Mouse (Mus musculus) frontal cortex, postnatal 14 days (tissue): Measurements from ENCODE around the gene Htr2c.
A peak's percentile ranks its signal among the peaks of the same experiment; 100 is the strongest.

Experiments used
- DNase-seq, 2 experiments: peaks; one replicate each; pipeline ENCODE4 v3.0.0; 2022; ENCODE audit warnings: low spot score in 2 of 2

The Htr2c gene

DNA sequence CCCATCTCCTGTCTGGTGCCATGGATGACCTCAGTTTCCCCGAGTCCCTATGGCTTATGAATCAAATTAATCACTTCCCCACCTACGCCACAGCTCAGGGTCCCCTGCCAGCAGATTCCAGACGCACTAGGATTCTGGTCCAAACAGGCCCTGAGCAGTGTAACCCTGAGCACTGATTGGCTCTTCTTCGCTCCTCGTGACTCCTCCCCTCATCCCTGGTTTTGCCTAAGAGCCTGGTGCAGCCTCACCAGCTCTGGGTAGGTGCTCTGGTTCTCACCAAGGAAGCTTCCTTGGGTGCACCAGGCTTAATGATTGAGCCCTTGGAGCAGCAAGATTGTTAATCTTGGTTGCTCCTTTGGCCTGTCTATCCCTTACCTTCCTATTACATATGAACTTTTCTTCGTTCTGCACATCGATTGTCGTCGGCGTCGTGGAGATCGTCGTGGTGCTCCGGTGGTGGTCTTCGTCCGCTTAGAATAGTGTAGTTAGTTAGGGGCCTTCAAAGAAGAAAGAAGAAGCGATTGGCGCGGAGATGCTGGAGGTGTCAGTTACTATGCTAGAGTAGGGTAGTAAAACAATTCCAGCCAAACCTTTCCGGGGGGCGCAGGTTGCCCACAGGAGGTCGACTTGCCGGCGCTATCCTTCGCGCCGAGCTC is at the start of gene Htr2c:
Gene Htr2c (plus strand): TSS at position 256 of the 656 bp plus-strand sequence.
- peak in 1 of 2 experiments; percentile 9 for DNase-seq

DNA sequence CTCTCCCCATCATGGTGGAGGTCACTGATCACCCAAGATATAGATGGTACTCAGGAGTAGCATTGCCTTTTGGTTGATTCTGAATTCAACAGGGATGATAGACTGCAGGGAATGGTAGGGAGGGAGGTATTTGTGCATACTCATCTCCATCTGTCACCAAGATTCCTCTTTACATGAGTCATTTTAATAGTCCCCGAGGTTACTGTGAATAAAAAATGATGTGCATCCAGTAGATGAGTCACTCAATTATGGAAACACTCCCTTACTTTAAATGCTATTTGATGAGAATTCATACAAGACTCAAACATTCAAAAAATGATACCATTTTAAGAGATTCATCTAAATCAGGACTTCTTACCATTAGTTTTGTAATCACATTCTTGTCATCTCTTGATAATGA is 34.1 kb upstream of the Htr2c start:
- DNase-seq: no peak

DNA sequence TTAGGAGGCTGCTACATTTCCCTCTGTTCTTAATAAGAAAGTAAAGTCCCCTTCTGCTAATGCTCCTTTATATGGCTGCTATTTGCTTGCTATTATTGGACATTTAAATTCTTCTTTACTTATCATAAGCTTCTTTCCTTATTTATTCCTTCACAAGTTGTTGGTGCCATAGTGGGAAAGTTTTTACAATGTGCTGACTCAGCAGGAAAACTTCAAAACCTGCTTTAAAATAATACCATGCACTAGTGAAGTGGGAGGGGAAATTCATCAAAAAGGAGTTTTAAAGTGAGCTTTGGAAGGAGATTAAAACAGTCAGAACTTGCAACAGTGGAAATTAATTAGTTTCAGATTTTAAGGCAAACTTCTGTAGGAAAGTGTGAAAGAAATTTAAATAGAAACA is 26.0 kb upstream of the Htr2c start:
- no peak for DNase-seq

DNA sequence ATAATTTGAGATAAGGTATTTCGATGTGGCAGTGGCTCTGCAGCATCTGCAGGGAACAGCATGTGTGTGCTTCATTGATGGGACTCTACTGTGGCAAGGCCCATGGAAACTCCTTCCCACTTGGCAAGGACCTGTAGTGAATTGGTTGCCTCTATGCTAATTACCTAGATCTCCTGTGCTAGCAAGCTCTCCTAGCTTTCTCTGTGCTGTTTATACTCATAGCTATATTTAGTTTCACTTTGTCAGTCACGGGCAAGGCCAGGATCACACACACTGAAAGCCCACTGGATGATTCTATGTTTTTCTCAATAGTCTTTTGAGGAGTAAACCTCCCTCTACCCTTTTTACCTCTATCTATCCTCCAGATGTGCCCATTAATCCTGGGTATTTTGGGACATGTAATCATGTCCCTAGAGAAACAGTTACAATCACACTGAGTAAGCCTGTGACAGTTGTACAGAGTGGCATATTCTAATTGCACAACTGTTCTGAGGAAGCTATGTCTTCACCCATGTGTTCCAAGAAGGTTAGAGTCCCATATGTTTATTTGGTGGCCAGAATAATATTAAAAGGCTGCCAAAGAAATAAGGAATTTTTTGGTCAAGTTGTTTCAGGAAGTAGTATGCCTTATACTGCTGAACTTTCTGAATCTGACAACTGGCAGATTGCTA is 16.0 kb upstream of the Htr2c start:
- DNase-seq: no peak

DNA sequence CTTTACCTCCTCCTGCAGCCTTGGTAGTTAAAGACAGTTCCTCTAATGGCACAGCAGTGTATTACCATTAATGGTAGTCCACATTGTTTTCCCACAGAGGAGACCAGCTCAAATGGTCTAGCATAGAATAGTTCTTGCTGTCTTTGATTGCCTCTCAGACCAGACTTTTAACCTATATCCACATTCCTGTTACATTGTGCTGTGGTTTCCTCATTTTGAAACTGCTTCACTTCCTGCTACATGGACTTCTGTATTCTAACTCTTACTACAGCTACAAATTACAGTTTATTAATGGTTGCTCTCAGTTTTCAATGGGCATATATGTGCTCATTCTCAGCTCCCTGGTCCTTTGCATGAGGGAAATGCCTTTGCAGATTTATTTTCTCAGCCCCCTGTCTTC is 15.3 kb upstream of the Htr2c start:
- DNase-seq: no peak

DNA sequence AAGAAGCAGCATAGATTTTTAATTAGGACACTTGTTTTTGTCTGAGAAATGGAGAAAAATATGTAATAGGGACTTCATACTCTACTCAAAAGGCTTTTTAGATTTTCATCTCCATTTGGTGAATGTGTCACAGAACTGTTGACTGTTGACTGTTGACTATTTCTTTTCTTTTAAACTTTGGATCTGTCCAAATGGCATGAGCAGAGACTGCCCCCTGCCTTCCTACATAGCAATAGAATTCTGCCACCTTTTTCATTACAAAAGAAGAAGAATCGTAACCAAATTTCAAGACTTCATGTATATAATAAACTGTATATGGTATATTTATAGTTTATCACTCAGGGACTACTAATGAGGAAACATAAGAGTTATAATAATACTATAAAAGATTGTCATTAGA is 3.7 kb upstream of the Htr2c start:
- DNase-seq: no peak

DNA sequence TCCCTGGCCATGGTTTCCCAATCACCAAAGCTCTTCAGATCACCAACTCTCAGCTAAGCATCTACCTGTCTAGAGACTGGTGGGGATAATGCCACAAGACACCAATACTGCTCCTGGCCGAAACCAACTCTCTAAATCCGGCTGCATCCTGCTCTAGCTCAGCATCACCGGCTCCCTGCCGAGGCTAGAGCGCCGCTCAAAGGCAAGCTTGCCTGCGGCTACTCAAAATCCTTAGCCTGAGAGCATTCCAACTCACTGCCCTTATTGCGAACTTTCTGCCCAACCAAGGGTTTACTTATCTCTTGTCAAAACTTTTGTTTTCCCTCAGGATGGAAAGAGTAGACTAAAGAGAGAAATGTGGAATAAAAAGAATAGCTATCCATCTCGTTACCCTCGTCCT is 2.4 kb upstream of the Htr2c start:
- DNase-seq: no peak

DNA sequence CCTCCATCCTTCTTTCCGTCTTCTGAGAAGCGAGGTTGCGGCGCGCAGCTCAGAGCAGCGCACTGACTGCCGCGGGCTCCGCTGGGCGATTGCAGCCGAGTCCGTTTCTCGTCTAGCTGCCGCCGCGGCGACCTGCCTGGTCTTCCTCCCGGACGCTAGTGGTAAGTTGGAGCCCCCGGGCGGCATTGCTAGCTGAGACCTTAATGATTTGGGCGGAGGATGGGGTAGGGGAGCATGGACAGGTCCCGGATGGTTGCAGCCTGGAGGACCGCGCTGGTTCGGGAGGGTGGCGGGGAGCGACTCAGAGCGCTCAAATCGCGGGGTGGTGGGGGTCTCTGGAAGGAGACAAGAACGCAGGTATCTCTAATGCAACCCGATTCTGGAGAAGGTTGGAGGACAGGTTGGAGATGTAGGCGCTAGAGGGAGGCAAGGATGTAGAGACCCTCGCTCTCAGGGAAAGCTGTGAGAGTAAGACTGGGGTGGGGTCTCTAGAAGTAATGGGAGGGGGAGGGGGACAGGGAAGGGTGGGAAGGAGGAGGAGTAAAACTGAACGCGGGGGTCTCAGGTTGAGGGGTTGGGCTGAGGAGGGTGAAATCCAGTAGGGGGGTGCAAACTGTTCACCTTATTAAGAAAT is 718 bp downstream of the Htr2c start:
- no peak for DNase-seq

DNA sequence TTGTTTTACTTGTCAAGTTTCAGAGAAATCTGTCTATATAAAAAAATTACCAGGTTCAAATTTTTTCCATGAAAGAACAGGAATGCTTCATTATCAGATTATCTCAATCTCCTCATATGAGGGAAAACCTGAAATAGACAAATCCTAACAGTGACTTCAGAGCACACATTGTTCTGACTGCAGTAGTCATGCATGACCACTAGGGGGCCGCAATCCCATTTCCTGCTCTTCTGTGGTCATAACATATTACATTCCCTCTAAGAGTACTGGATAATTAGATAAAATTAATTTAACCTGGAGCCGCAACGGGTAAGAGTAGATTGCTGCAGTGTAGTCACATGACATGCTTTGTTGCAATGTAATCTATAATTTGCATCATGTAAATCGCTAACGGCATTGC is 17.6 kb downstream of the Htr2c start:
- DNase-seq: no peak

DNA sequence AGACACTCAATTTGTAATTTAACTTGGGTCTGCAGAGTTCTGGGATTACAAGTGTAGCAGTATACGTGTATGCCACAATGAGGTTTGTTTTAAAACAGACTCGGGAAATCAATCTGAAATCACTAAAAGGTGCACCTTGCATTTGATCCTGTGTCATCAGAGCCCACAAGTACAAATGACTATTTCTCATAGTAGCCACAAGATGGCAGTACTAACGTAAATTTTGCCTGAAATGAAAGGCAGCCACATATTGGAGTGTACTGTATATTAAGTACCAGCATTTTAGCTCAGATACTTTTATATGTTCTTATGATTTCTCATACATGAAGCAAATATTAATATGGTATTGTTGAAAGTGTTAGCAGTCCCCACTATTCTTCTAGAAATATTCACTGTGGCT is 93.4 kb downstream of the Htr2c start:
- DNase-seq: no peak

DNA sequence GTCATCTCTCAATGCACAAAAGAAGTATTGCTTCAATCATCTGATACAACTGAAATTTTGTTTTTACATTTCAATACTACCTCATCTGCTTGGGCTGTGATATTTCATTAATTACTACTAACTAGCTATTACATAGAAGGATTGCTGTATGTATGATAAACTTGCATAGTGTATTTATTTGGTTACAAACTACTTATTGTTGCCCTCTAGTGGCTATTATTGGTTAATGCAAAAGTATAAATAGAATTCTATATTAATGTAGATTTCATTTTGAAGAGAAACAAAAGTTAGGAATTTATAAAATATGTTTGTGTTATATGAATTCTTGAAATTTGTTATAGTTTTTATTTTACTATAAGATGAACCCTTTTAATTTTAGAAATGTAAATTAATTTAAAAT is 109.3 kb downstream of the Htr2c start:
- no peak for DNase-seq

DNA sequence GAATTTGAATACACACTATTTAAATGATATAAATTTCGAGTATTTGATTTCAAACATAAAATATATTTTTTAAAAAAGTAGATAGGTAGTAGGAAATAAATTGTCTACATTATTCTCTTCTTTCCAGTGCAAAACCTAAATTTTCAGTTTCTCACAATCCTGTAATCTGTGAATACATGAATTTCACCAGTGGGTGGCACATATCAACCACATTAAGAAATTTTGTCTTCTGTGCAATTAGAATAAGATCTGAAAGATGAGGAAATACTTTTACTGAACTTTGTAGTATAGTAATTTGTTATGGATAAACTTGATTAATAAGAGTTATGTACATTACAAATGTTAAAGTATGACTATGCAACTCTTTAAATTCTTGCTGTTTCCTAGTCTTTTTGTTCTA is 156.8 kb downstream of the Htr2c start:
- DNase-seq: no peak

DNA sequence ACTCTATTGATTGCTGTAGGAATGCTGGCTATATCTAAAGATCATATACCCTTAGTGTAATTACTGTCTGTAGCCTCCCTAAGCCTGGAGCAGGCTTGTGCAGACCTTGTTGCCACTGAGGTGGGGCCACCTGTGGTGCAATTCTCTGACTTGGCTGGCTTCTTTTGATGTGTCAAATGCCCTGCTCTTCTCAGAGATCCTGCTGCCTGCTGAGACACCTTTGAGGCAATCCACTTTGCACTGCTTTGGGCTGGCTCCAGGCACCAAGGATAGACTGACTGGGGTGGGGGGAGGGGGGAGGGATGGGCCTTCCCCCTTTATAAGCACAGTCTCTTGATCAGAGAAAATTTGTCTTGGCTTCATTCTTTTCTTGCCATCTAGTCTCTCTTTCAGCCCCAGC is 252.9 kb downstream of the Htr2c start:
- no peak for DNase-seq

DNA sequence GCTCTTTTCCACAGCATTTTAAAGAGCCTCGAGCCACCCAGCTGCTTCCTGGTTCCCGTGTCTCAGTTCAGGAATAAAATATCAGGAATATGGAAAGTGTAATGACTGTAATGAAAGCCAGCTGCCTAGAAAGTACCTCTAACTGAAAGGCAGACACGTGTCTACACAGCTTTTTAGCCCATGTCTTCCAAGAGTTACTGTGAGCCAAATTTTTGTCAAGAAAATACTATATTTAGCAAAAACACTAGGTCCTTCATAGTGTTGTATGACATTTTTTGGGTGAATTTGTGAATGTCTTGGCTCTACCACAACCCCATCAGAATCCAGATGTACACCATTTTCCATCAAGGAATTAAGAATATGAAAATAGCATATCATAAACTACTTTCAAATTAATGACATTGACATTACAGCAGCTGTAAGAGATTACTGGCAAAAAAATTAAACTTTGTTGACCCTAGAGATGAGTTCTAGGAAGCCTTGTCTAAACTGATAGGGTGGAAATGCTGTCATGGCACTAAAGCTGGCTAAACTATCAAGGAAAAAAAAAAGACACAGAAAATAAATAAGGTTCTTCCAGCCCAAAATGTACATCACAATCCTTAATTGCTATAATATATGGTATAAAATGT is 255.2 kb downstream of the Htr2c start:
- DNase-seq: no peak

DNA sequence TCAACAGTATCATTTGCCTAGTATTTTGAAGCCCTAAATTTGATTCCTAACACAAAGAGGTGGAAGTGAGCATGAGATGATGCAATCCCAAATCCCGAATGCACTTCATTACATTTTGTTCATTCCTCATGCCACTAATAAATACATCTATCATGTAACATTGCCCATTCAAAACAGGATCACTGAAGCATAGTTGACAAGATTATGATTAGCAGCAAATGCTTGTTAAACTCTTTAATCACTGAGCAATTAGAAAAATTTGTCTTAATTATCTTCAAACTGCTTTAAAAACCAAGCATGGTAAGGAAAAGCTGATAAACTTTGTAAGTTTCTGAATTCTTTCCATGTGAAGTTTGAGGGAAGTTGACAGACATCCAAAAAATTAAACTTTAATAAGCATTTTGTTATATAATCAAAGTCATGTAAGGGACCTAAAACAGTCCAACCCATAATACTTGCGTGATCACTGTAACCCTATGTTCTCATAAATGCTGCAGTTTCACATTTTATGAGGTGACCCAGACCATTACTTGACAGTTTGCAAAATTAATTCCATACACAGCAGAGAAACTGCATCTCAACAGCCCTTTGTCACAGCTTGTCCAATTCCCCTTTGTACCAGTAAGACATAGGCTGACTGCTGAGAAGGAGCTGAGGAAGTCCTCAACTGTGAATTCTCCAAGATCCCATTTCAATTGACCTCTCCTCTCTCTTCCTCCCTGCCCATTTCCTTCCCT is 276.7 kb downstream of the Htr2c start:
- DNase-seq: no peak
